Mouse (Mus musculus): ENCODE results near the gene Cpn2. TPM values are rescaled to one million over a fixed set of nuclear protein-coding genes. Genes with fewer than 3 reads are reported as not detected.

Cpn2 gene
- polyA plus RNA-seq, 1 experiment from 2014 or later: 10.9 TPM

DNA sequence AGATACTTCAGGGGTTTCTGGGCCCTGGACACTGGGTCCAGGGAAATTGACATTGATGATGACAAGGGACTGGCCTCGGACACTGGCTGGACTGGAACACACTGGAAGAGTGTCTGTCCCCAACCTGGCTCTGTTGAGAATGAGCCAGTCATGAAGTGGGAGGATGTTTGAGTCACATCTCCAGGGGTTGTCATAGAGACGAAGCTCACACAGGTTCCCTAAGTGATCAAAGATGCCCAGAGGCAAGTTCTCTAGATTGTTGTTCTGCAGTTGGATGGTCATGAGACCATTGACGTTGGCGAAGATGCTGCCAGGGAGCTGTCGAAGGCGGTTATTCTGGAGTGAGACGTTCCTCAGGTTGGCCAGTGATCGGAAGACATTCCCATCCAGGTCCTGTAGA lies 5.8 kb upstream of the Cpn2 start:
- DNase-seq (no peak), ATAC-seq (no peak)
- Histone ChIP-seq H3K4me3 (ENCODE audit: low read depth, low read length) (no peak overlapping the region), H3K4me1 (ENCODE audit: insufficient read depth) (no peaks in the 10 kb centered on the region), H3K4me2 (ENCODE audit: low read depth, low read length) (no peak overlapping the region), H3K27me3 (ENCODE audit: insufficient read depth, low read length) (no peaks in the 10 kb centered on the region), H3K9ac (replicated peaks) (no peak overlapping the region), H3K36me3 (replicated peaks; ENCODE audit: insufficient read depth, low read length) (no peaks in the 10 kb centered on the region), H3K9me3 (ENCODE audit: low read length) (no peaks in the 10 kb centered on the region), H3K27ac (ENCODE audit: low read depth) (no peak overlapping the region)
- TF ChIP-seq EP300 (IDR thresholded peaks at IDR 0.05; ENCODE audit: low read depth): no peak
- no peak for TF ChIP-seq CTCF (IDR thresholded peaks at IDR 0.05; ENCODE audit: low read depth)
- WGBS (ENCODE audit: insufficient replicate concordance): 81% methylated on average over 8 of the region's 8 CpGs

DNA sequence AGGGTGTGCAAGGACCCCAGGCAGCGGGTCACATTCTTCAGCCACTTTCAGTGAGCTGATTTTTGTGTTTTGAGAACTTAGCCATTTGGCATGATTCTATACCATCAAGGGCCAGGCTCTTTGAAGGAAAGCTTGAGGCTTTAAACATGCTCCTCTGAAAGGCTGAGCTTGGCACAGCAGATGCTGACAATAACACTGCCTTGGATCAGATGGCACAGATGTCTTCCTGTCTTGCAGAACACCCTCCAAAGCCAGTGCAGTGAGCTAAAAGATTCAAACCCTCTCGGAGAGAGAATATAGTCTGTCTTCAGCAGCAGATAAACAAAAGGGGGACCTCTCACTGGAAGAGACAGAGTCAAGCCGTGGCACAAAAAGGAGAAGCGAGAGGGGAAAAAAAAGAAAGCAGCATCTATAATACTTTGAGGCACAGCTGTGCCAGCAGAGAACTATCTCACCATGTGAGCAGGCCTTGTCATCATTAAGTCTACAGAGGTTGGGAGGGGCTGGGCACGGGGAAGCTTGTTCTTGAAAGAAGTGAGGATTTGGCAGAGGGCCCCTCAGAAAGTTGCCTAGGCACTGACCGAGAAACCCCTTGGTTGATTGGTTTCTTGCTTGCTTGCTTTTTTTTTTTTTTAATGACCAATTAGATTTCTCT lies 4.8 kb upstream of the Cpn2 start:
- no peaks in the 10 kb centered on the region for H3K9me3 ChIP-seq (ENCODE audit: low read length)
- no peak overlapping the region for H3K4me2 ChIP-seq (ENCODE audit: low read depth, low read length)
- H3K9ac ChIP-seq (replicated peaks): no peak overlapping the region
- H3K4me3 ChIP-seq (ENCODE audit: low read depth, low read length): no peak overlapping the region
- H3K36me3 ChIP-seq (replicated peaks; ENCODE audit: insufficient read depth, low read length): no peaks in the 10 kb centered on the region
- 0 out of 2 replicates have a peak overlapping the region, but pooled peaks have one; percentile 34 for H3K27ac ChIP-seq (ENCODE audit: low read depth)
- 56% methylated on average over 6 of the region's 6 CpGs for WGBS (ENCODE audit: insufficient replicate concordance)
- H3K4me1 ChIP-seq (ENCODE audit: insufficient read depth): no peaks in the 10 kb centered on the region
- DNase-seq (no peak), ATAC-seq (no peak)
- H3K27me3 ChIP-seq (ENCODE audit: insufficient read depth, low read length): no peaks in the 10 kb centered on the region
- TF ChIP-seq CTCF (IDR thresholded peaks at IDR 0.05; ENCODE audit: low read depth): no peak
- TF ChIP-seq EP300 (IDR thresholded peaks at IDR 0.05; ENCODE audit: low read depth): no peak

- no peak overlapping the region for H3K4me2 ChIP-seq (ENCODE audit: low read depth, low read length)
- no peaks in the 10 kb centered on the region for H3K9me3 ChIP-seq (ENCODE audit: low read length)
- ATAC-seq: no peak
- 62% methylated on average over 8 of the region's 8 CpGs for WGBS (ENCODE audit: insufficient replicate concordance)
- 0 out of 2 replicates have a peak overlapping the region, but pooled peaks have one; percentile 34 for H3K27ac ChIP-seq (ENCODE audit: low read depth)
- no peak for TF ChIP-seq EP300 (IDR thresholded peaks at IDR 0.05; ENCODE audit: low read depth)
- TF ChIP-seq CTCF (IDR thresholded peaks at IDR 0.05; ENCODE audit: low read depth): no peak
- H3K36me3 ChIP-seq (replicated peaks; ENCODE audit: insufficient read depth, low read length): no peaks in the 10 kb centered on the region
- H3K27me3 ChIP-seq (ENCODE audit: insufficient read depth, low read length): no peaks in the 10 kb centered on the region
- H3K4me3 ChIP-seq (ENCODE audit: low read depth, low read length): no peak overlapping the region
- H3K4me1 ChIP-seq (ENCODE audit: insufficient read depth): no peaks in the 10 kb centered on the region
- no peak overlapping the region for H3K9ac ChIP-seq (replicated peaks)
- no peak for DNase-seq
These were observed 4.0 kb upstream of the Cpn2 start for GRCm38 (mm10) chr16:30271223-30271761.

DNA sequence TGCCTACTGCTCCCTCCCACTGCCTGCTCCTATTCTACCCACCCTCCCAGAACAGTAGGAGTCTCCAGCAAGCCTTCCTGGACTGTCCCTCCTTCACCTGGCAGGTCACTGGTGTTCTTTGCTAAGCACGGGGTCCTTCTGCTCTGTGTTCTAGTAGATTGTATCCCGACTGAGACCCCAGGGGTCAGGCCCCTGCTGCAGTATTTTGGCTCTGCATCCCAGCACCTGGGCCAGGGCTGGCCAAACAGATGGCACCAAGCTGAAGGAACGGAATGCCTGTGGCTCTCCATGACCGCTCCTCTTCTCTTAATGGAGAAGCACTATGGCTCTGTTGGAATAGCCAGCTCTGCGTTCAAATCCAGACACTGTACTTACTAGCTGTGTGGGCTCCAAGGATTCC lies 738 bp downstream of the Cpn2 start:
- WGBS (ENCODE audit: insufficient replicate concordance): 65% methylated on average over 5 of the region's 5 CpGs
- ATAC-seq (no peak), DNase-seq (no peak)
- Histone ChIP-seq H3K4me1 (ENCODE audit: insufficient read depth) (peaks cover 6% of the 10 kb centered on the region), H3K36me3 (replicated peaks; ENCODE audit: insufficient read depth, low read length) (no peaks in the 10 kb centered on the region), H3K4me2 (ENCODE audit: low read depth, low read length) (peak overlapping the region; percentile 67), H3K9ac (replicated peaks) (peak overlapping the region; percentile 68), H3K4me3 (ENCODE audit: low read depth, low read length) (peak overlapping the region; percentile 50), H3K27me3 (ENCODE audit: insufficient read depth, low read length) (no peaks in the 10 kb centered on the region), H3K27ac (ENCODE audit: low read depth) (peak overlapping the region; percentile 89), H3K9me3 (ENCODE audit: low read length) (no peaks in the 10 kb centered on the region)
- TF ChIP-seq EP300 (IDR thresholded peaks at IDR 0.05; ENCODE audit: low read depth) (no peak), CTCF (IDR thresholded peaks at IDR 0.05; ENCODE audit: low read depth) (no peak)

GRCm38 (mm10) chr16:30265611-30266010 lies 1.7 kb downstream of the Cpn2 start:
- TF ChIP-seq CTCF (IDR thresholded peaks at IDR 0.05; ENCODE audit: low read depth) (no peak), EP300 (IDR thresholded peaks at IDR 0.05; ENCODE audit: low read depth) (no peak)
- H3K27me3 ChIP-seq (ENCODE audit: insufficient read depth, low read length): no peaks in the 10 kb centered on the region
- WGBS (ENCODE audit: insufficient replicate concordance): 36% methylated on average over 4 of the region's 4 CpGs
- H3K4me3 ChIP-seq (ENCODE audit: low read depth, low read length): 0 out of 2 replicates have a peak overlapping the region, but pooled peaks have one; percentile 50
- H3K9ac ChIP-seq (replicated peaks): peak overlapping the region; percentile 34
- no peak overlapping the region for H3K27ac ChIP-seq (ENCODE audit: low read depth)
- H3K9me3 ChIP-seq (ENCODE audit: low read length): no peaks in the 10 kb centered on the region
- H3K36me3 ChIP-seq (replicated peaks; ENCODE audit: insufficient read depth, low read length): no peaks in the 10 kb centered on the region
- H3K4me1 ChIP-seq (ENCODE audit: insufficient read depth): peaks cover 6% of the 10 kb centered on the region
- ATAC-seq: no peak
- peak overlapping the region; percentile 67 for H3K4me2 ChIP-seq (ENCODE audit: low read depth, low read length)
- no peak for DNase-seq

- Histone ChIP-seq H3K4me1 (ENCODE audit: insufficient read depth) (peaks cover 6% of the 10 kb centered on the region), H3K9me3 (ENCODE audit: low read length) (no peaks in the 10 kb centered on the region), H3K36me3 (replicated peaks; ENCODE audit: insufficient read depth, low read length) (no peaks in the 10 kb centered on the region), H3K27ac (ENCODE audit: low read depth) (no peak overlapping the region), H3K9ac (replicated peaks) (no peak overlapping the region), H3K4me2 (ENCODE audit: low read depth, low read length) (no peak overlapping the region), H3K4me3 (ENCODE audit: low read depth, low read length) (no peak overlapping the region), H3K27me3 (ENCODE audit: insufficient read depth, low read length) (no peaks in the 10 kb centered on the region)
- 45% methylated on average over 4 of the region's 4 CpGs for WGBS (ENCODE audit: insufficient replicate concordance)
- TF ChIP-seq CTCF (IDR thresholded peaks at IDR 0.05; ENCODE audit: low read depth) (no peak), EP300 (IDR thresholded peaks at IDR 0.05; ENCODE audit: low read depth) (no peak)
- no peak for DNase-seq
- ATAC-seq: no peak
These were observed 4.1 kb downstream of the Cpn2 start for GRCm38 (mm10) chr16:30263156-30263555.

Measured in liver, postnatal 0 days (tissue).